Mouse (Mus musculus): ENCODE results near the gene Nodal.

GRCm38 (mm10) chr10:61386284-61386683, 31.5 kb upstream of the Nodal start:
- TF ChIP-seq CTCF (IDR thresholded peaks at IDR 0.05; ENCODE audit: control insufficient read depth, insufficient read depth, low read length) (no peak), POLR2A (IDR thresholded peaks at IDR 0.05; ENCODE audit: borderline replicate concordance, control insufficient read depth, low read depth, low read length) (no peak)
